Comparison of ENCODE assay signal across 20 mouse cellular contexts in genomic region chr10:86933906-86934305, GRCm38 (mm10).
DNase-seq lines count a peak whose midpoint lies in the region; ATAC-seq and TF ChIP-seq lines count a peak whose summit lies in the region.
"Had no signal": no experiment of that assay in that cellular context is flagged by ENCODE, and none has a peak within 500 bp of the region (broad histone marks: within the 10 kb centered on the region; RNA-seq: fewer than 3 reads in every experiment).

No protein-coding gene starts in this region.

- no peak overlapping the region for H3K27ac ChIP-seq in forebrain, embryonic 16.5 days (ENCODE audit: low read length)
- H3K27ac ChIP-seq in forebrain, embryonic 11.5 days (ENCODE audit: low read depth, low read length) = no peak overlapping the region
- no peak overlapping the region for H3K27ac ChIP-seq in kidney, embryonic 16.5 days (ENCODE audit: low read length)
- no peak overlapping the region for H3K27ac ChIP-seq in kidney, adult 2 months (ENCODE audit: insufficient read depth, low read depth, low read length)
- H3K27ac ChIP-seq in intestine, embryonic 15.5 days = no peak overlapping the region
- H3K27ac ChIP-seq in midbrain, embryonic 13.5 days = no peak overlapping the region
- H3K27ac ChIP-seq: embryonic facial prominence, embryonic 13.5 days; hindbrain, embryonic 12.5 days; left cerebral cortex, adult 2 months; liver, embryonic 14.5 days; macrophage; midbrain, embryonic 10.5 days; stomach, embryonic 15.5 days had no signal

- no peak overlapping the region for H3K4me2 ChIP-seq in forebrain, embryonic 16.5 days (ENCODE audit: low read length)
- H3K4me2 ChIP-seq in forebrain, embryonic 11.5 days (ENCODE audit: low read depth, low read length, severe bottlenecking) = no peak overlapping the region
- H3K4me2 ChIP-seq in kidney, embryonic 16.5 days (replicated peaks; ENCODE audit: low read depth, low read length) = no peak overlapping the region
- no peak overlapping the region for H3K4me2 ChIP-seq in intestine, embryonic 15.5 days (replicated peaks)
- no peak overlapping the region for H3K4me2 ChIP-seq in midbrain, embryonic 13.5 days (replicated peaks)
- H3K4me2 ChIP-seq: embryonic facial prominence, embryonic 13.5 days; heart, embryonic 11.5 days; hindbrain, embryonic 12.5 days; stomach, embryonic 15.5 days had no signal

- peak; percentile 67 for ATAC-seq in forebrain, embryonic 16.5 days
- no peak for ATAC-seq in forebrain, embryonic 11.5 days (replicated peaks; ENCODE audit: low FRiP score)
- ATAC-seq in kidney, embryonic 16.5 days (ENCODE audit: low FRiP score, low TSS enrichment) = peak; percentile 56; the same call in 1 of the 2 replicates
- ATAC-seq in intestine, embryonic 15.5 days = 0 out of 2 replicates have a peak, but pooled peaks have one; percentile 23
- ATAC-seq in midbrain, embryonic 13.5 days = no peak
- ATAC-seq: CD4-positive, CD25-positive, alpha-beta regulatory T cell, adult 4 months had no signal

- WGBS in forebrain, embryonic 16.5 days = 31% methylated on average over 3 of the region's 3 CpGs
- WGBS in forebrain, embryonic 11.5 days = 42% methylated on average over 3 of the region's 3 CpGs
- WGBS in kidney, embryonic 16.5 days = 29% methylated on average over 3 of the region's 3 CpGs
- WGBS in kidney, adult 2 months = 42% methylated on average over 3 of the region's 3 CpGs
- 35% methylated on average over 3 of the region's 3 CpGs for WGBS in intestine, embryonic 15.5 days
- 34% methylated on average over 3 of the region's 3 CpGs for WGBS in midbrain, embryonic 13.5 days

- no peaks in the 10 kb centered on the region for H3K9me3 ChIP-seq in forebrain, embryonic 16.5 days (ENCODE audit: control insufficient read depth, low read length)
- H3K9me3 ChIP-seq in forebrain, embryonic 11.5 days (ENCODE audit: control insufficient read depth, low read length) = no peaks in the 10 kb centered on the region
- no peaks in the 10 kb centered on the region for H3K9me3 ChIP-seq in kidney, embryonic 16.5 days (ENCODE audit: low read length)
- H3K9me3 ChIP-seq in intestine, embryonic 15.5 days = no peaks in the 10 kb centered on the region
- no peaks in the 10 kb centered on the region for H3K9me3 ChIP-seq in midbrain, embryonic 13.5 days
- H3K9me3 ChIP-seq: embryonic facial prominence, embryonic 13.5 days; hindbrain, embryonic 12.5 days; midbrain, embryonic 10.5 days; stomach, embryonic 15.5 days had no signal

- no peak overlapping the region for H3K4me3 ChIP-seq in forebrain, embryonic 16.5 days (replicated peaks; ENCODE audit: low read length)
- no peak overlapping the region for H3K4me3 ChIP-seq in forebrain, embryonic 11.5 days (ENCODE audit: low read depth, low read length)
- H3K4me3 ChIP-seq in kidney, embryonic 16.5 days (ENCODE audit: low read length) = no peak overlapping the region
- no peak overlapping the region for H3K4me3 ChIP-seq in kidney, adult 2 months (ENCODE audit: insufficient read depth, low read depth, low read length)
- no peak overlapping the region for H3K4me3 ChIP-seq in intestine, embryonic 15.5 days (replicated peaks)
- no peak overlapping the region for H3K4me3 ChIP-seq in midbrain, embryonic 13.5 days (replicated peaks)
- H3K4me3 ChIP-seq: embryonic facial prominence, embryonic 13.5 days; erythroblast, embryonic 14.5 days; hindbrain, embryonic 12.5 days; left cerebral cortex, adult 2 months; midbrain, embryonic 10.5 days; stomach, embryonic 15.5 days had no signal

- no peaks in the 10 kb centered on the region for H3K27me3 ChIP-seq in forebrain, embryonic 16.5 days (replicated peaks; ENCODE audit: control insufficient read depth, insufficient read depth, low read length)
- no peaks in the 10 kb centered on the region for H3K27me3 ChIP-seq in forebrain, embryonic 11.5 days (ENCODE audit: control insufficient read depth, insufficient read depth, low read length)
- no peaks in the 10 kb centered on the region for H3K27me3 ChIP-seq in kidney, embryonic 16.5 days (ENCODE audit: insufficient read depth, low read length)
- no peaks in the 10 kb centered on the region for H3K27me3 ChIP-seq in kidney, adult 2 months (replicated peaks; ENCODE audit: control insufficient read depth, insufficient read depth, low read length)
- H3K27me3 ChIP-seq in intestine, embryonic 15.5 days (replicated peaks) = no peaks in the 10 kb centered on the region
- no peaks in the 10 kb centered on the region for H3K27me3 ChIP-seq in midbrain, embryonic 13.5 days
- H3K27me3 ChIP-seq: embryonic facial prominence, embryonic 13.5 days; hindbrain, embryonic 12.5 days; stomach, embryonic 15.5 days had no signal

- no peak for TF ChIP-seq CTCF in kidney, adult 2 months (conservative IDR thresholded peaks at IDR 0.05; ENCODE audit: insufficient read depth, insufficient read length, low read depth, low read length)

- TF ChIP-seq POLR2A in kidney, adult 2 months (IDR thresholded peaks at IDR 0.05; ENCODE audit: low read depth, low read length) = no peak

- DNase-seq in forebrain, embryonic 11.5 days (ENCODE audit: low spot score) = no peak
- no peak for DNase-seq in kidney, adult 2 months
- peak; percentile 50 for DNase-seq in lung, postnatal 10 days
- DNase-seq: cerebellum, adult 2 months; cerebellum, postnatal 36 days; embryo, embryonic 11 days had no signal

- H3K36me3 ChIP-seq in forebrain, embryonic 16.5 days (ENCODE audit: control insufficient read depth, insufficient read depth) = no peaks in the 10 kb centered on the region
- no peaks in the 10 kb centered on the region for H3K36me3 ChIP-seq in forebrain, embryonic 11.5 days (ENCODE audit: control insufficient read depth, insufficient read depth, low read length)
- H3K36me3 ChIP-seq in kidney, embryonic 16.5 days (ENCODE audit: insufficient read depth, low read length) = no peaks in the 10 kb centered on the region
- H3K36me3 ChIP-seq in kidney, adult 2 months (ENCODE audit: control insufficient read depth, insufficient read depth, low read length) = no peaks in the 10 kb centered on the region
- no peaks in the 10 kb centered on the region for H3K36me3 ChIP-seq in intestine, embryonic 15.5 days
- no peaks in the 10 kb centered on the region for H3K36me3 ChIP-seq in midbrain, embryonic 13.5 days
- H3K36me3 ChIP-seq: embryonic facial prominence, embryonic 13.5 days; hindbrain, embryonic 12.5 days; midbrain, embryonic 10.5 days; stomach, embryonic 15.5 days had no signal

- no peak overlapping the region for H3K9ac ChIP-seq in forebrain, embryonic 16.5 days (replicated peaks; ENCODE audit: low read depth, low read length)
- no peak overlapping the region for H3K9ac ChIP-seq in forebrain, embryonic 11.5 days (ENCODE audit: low read length)
- no peak overlapping the region for H3K9ac ChIP-seq in kidney, embryonic 16.5 days (replicated peaks; ENCODE audit: low read length)
- H3K9ac ChIP-seq in intestine, embryonic 15.5 days = no peak overlapping the region
- H3K9ac ChIP-seq in midbrain, embryonic 13.5 days (replicated peaks) = no peak overlapping the region
- H3K9ac ChIP-seq: embryonic facial prominence, embryonic 13.5 days; hindbrain, embryonic 12.5 days; liver, embryonic 14.5 days; stomach, embryonic 15.5 days had no signal

- peaks cover 7% of the 10 kb centered on the region; the same call in 1 of the 2 replicates for H3K4me1 ChIP-seq in forebrain, embryonic 16.5 days (replicated peaks; ENCODE audit: control insufficient read depth, insufficient read depth, low read length)
- peaks cover 1% of the 10 kb centered on the region; the same call in 1 of the 2 replicates for H3K4me1 ChIP-seq in forebrain, embryonic 11.5 days (replicated peaks; ENCODE audit: control insufficient read depth, insufficient read depth, low read length)
- no peaks in the 10 kb centered on the region for H3K4me1 ChIP-seq in kidney, embryonic 16.5 days (ENCODE audit: insufficient read depth, low read length)
- no peaks in the 10 kb centered on the region for H3K4me1 ChIP-seq in kidney, adult 2 months (ENCODE audit: control insufficient read depth, insufficient read depth, low read length)
- H3K4me1 ChIP-seq in intestine, embryonic 15.5 days (replicated peaks) = no peaks in the 10 kb centered on the region
- H3K4me1 ChIP-seq in midbrain, embryonic 13.5 days (replicated peaks) = peaks cover 6% of the 10 kb centered on the region
- H3K4me1 ChIP-seq: embryonic facial prominence, embryonic 13.5 days had no signal

Comparison
In these comparisons a context has a peak if more than half of its experiments do, and no peak if none do; other contexts are left out.
1. ATAC-seq: peak in forebrain, embryonic 16.5 days (single experiment), kidney, embryonic 16.5 days (single experiment) and intestine, embryonic 15.5 days (single experiment); none in forebrain, embryonic 11.5 days (single experiment) and midbrain, embryonic 13.5 days (single experiment).